In the genomic region with DNA sequence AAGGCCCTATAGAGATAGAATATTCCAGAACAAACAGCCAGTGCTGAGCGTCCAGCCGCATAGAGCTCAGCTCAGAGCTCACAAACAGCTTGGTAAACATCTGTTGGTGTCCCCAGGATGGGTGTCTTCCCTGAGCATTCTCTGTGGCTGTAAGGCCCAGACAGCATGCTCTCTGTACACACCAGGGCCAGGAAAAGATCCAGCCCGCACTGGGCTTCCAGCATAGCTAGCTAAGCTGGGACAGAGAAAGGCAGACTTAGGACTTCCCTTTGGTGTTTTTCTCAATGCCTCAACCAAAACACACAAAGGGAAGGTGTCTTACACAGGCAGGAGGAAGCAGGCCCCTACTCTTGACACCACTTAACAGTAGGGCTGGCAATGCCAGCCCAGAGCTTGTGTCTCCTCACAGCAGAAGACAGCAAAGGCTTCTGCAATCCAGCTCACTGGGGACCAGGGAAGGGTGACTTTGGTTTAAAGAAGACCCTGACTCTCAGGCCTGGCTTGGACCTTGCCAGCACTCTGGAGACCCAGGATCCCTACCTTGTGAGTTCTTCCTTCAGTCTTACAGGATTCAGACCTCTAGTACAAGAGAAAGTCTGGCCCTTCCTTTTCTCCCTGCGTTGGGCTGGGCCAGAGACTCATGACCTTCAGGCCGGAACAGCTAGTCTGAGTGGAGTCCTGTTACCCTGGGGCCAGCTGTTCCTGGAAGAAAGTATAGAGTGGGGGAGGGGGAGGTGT, we compare ENCODE assay signal across 7 mouse cellular contexts. TPM values are rescaled to one million over a fixed set of nuclear protein-coding genes. Genes with fewer than 3 reads are reported as not detected.
DNase-seq lines count a peak whose midpoint lies in the region; ATAC-seq and TF ChIP-seq lines count a peak whose summit lies in the region.

A gene (minus strand): TSS at position 601 of the 738 bp plus-strand sequence.

- TF ChIP-seq CTCF in gastrocnemius, adult 2 months (IDR thresholded peaks at IDR 0.05) = no peak

- H3K9me3 ChIP-seq in ES-E14 (ENCODE audit: control insufficient read depth, insufficient read depth, low read depth, low read length) = no peaks in the 10 kb centered on the region
- H3K9me3 ChIP-seq in hindbrain, embryonic 14.5 days (ENCODE audit: control insufficient read depth, low read length) = no peaks in the 10 kb centered on the region

- DNase-seq in ES-E14 (ENCODE audit: low read depth, low spot score) = no peak
- no peak for DNase-seq in adrenal gland, adult 8-10 months
- peak; percentile 78 for DNase-seq in gastrocnemius, adult 2 months
- no peak for DNase-seq in hindbrain, embryonic 14.5 days (ENCODE audit: low spot score)
- no peak for DNase-seq in left cerebral cortex, postnatal 36 days (ENCODE audit: low spot score in 2 of 2)
- DNase-seq in naive thymus-derived CD4-positive, alpha-beta T cell, adult 2 months (ENCODE audit: low read depth) = peak; percentile 50
- DNase-seq in natural killer cell, adult 2 months (ENCODE audit: low spot score in 2 of 2) = no peak

- intact Hi-C loops in gastrocnemius, adult 2 months (cut with DNase I) = loop anchor here (2.0 to 10.0 kb wide), 3 partner anchors 25 to 101 kb away; a partner anchor contains a TSS
- intact Hi-C loops in left cerebral cortex, postnatal 36 days (cut with DNase I) = no loop called here

- no peaks in the 10 kb centered on the region; the same call in 1 of the 2 replicates for H3K36me3 ChIP-seq in ES-E14 (ENCODE audit: control insufficient read depth, insufficient read depth, low read length, poor library complexity, severe bottlenecking)
- H3K36me3 ChIP-seq in hindbrain, embryonic 14.5 days (replicated peaks; ENCODE audit: control insufficient read depth, insufficient read depth) = no peaks in the 10 kb centered on the region

- ATAC-seq in hindbrain, embryonic 14.5 days (ENCODE audit: low FRiP score) = no peak

- no peak within 1 kb of the TSS for H3K4me2 ChIP-seq in hindbrain, embryonic 14.5 days (replicated peaks)

- peak within 1 kb of the TSS; percentile 91 for H3K27ac ChIP-seq in ES-E14 (ENCODE audit: insufficient read depth, low read depth, low read length, poor library complexity, severe bottlenecking)
- peak within 1 kb of the TSS; percentile 95 for H3K27ac ChIP-seq in gastrocnemius, adult 2 months
- no peak within 1 kb of the TSS for H3K27ac ChIP-seq in hindbrain, embryonic 14.5 days

- peak within 1 kb of the TSS; percentile 49 to 61 for H3K4me3 ChIP-seq in ES-E14 (ENCODE audit: insufficient read depth in 1 of 2, low read depth in 1 of 2, low read length in 2 of 2, poor library complexity in 1 of 2, severe bottlenecking in 1 of 2)
- H3K4me3 ChIP-seq in gastrocnemius, adult 2 months = peak within 1 kb of the TSS; percentile 69
- H3K4me3 ChIP-seq in hindbrain, embryonic 14.5 days (replicated peaks; ENCODE audit: low read length) = no peak within 1 kb of the TSS

- peak within 1 kb of the TSS; percentile 57; the same call in 1 of the 2 replicates for H3K9ac ChIP-seq in ES-E14 (ENCODE audit: insufficient read depth, low read depth, low read length, poor library complexity, severe bottlenecking)
- no peak within 1 kb of the TSS for H3K9ac ChIP-seq in hindbrain, embryonic 14.5 days

- H3K4me1 ChIP-seq in ES-E14 (ENCODE audit: control insufficient read depth in 2 of 2, insufficient read depth in 2 of 2, low read length in 2 of 2, poor library complexity in 1 of 2) = peaks cover 8 to 16% of the 10 kb centered on the region in 2 experiments
- peaks cover 10% of the 10 kb centered on the region for H3K4me1 ChIP-seq in hindbrain, embryonic 14.5 days (replicated peaks; ENCODE audit: control insufficient read depth, insufficient read depth, low read length)

- in situ Hi-C loops in ES-E14 (cut with MboI; ENCODE audit: low sequenced_read_pairs in 2 of 2, unreplicated experiment in 2 of 2) = no loop called here

- no peaks in the 10 kb centered on the region for H3K27me3 ChIP-seq in hindbrain, embryonic 14.5 days (ENCODE audit: control insufficient read depth, insufficient read depth, low read length)

- 66% methylated on average over 5 of the region's 5 CpGs for WGBS in hindbrain, embryonic 14.5 days

TF ChIP-seq in ES-E14, 5 proteins besides CTCF, POLR2A, EP300 and RAD21:
- TF ChIP-seq HCFC1 (IDR thresholded peaks at IDR 0.05; ENCODE audit: borderline replicate concordance, insufficient read depth, low read length) (0 out of 2 replicates have a peak, but pooled peaks have one; percentile 18), MAFK (IDR thresholded peaks at IDR 0.05; ENCODE audit: insufficient read depth, low read depth, low read length) (no peak), CHD2 (IDR thresholded peaks at IDR 0.05; ENCODE audit: low read depth, low read length) (0 out of 2 replicates have a peak, but pooled peaks have one; percentile 45)
TF ChIP-seq in ES-E14: peak in this region for 2.

RNA-seq across cellular contexts. Expression of the gene that starts here (rescaled TPM):
- 44.2 and 76.2 TPM in 2 replicates for total RNA-seq in ES-E14 (2012; rRNA removed)
- 10 to 100 TPM; 37.7 to 65.1 (median 55.4) TPM for total RNA-seq in adrenal gland, adult 8-10 months (2022)
- 10 to 100 TPM; 47.2 to 61.7 TPM for total RNA-seq in gastrocnemius, adult 2 months (2021)
- 191 and 198 TPM in 2 replicates for polyA plus RNA-seq in hindbrain, embryonic 14.5 days (2014; fragmentation: Nextera tagmentation; extraction: Ambion mirVana)
- 100 to 1,000 TPM in 1 of 2 experiments, 10 to 100 TPM in 1; 94.0 to 120 TPM for total RNA-seq in left cerebral cortex, postnatal 36 days (2021)

Comparison
In these comparisons a context has a peak if more than half of its experiments do, and no peak if none do; other contexts are left out.
1. DNase-seq: peak in gastrocnemius, adult 2 months (single experiment) and naive thymus-derived CD4-positive, alpha-beta T cell, adult 2 months (single experiment); none in ES-E14 (single experiment), adrenal gland, adult 8-10 months (single experiment), hindbrain, embryonic 14.5 days (single experiment), left cerebral cortex, postnatal 36 days (0 of 2) and natural killer cell, adult 2 months (0 of 2).